Mouse (Mus musculus) effector memory CD4-positive, alpha-beta T cell, adult 7 months (primary cell): ENCODE data around the gene Sdf4. TPM values are rescaled to one million over a fixed set of nuclear protein-coding genes. Genes with fewer than 3 reads are reported as not detected.

Experiments used
- polyA plus RNA-seq: library from polyadenylated mRNA; unstranded; fragments of 100-300 nt; shearing (Covaris generic); gene quantifications from one replicate; pipeline ENCODE4 v1.2.1, GENCODE M21; 2017

The Sdf4 gene
- polyA plus RNA-seq, result 494 TPM

GRCm38 (mm10) chr4:155992241-155992905 is at the start of gene Sdf4, which contains the start of gene B3galt6:
Gene Sdf4 (plus strand): TSS chr4:155992872.
Gene B3galt6 (minus strand): TSS chr4:155992649.

GRCm38 (mm10) chr4:155943534-155944249 is 49.0 kb upstream of the Sdf4 start, which contains the start of gene Ube2j2:
Gene Ube2j2 (plus strand): TSS chr4:155943831.

GRCm38 (mm10) chr4:155962167-155962971 is 30.3 kb upstream of the Sdf4 start, which contains the start of gene C1qtnf12:
Gene C1qtnf12 (plus strand): TSS chr4:155962318.

GRCm38 (mm10) chr4:156013637-156014036 is 21.0 kb downstream of the Sdf4 start, which contains the start of gene Tnfrsf4:
Gene Tnfrsf4 (plus strand): TSS chr4:156013843.

GRCm38 (mm10) chr4:156026013-156026412 is 33.3 kb downstream of the Sdf4 start, which contains the start of gene Tnfrsf18:
Gene Tnfrsf18 (plus strand): TSS chr4:156026164.

GRCm38 (mm10) chr4:156059261-156059660 is 66.6 kb downstream of the Sdf4 start, which contains the start of gene Ttll10:
Gene Ttll10 (minus strand): TSS chr4:156059414.

Other genes with a start within 250 kb of the Sdf4 start
- gene Atad3a, start 231.8 kb upstream of the Sdf4 start, polyA plus RNA-seq, result 65.7 TPM
- gene Vwa1, start 218.2 kb upstream of the Sdf4 start, polyA plus RNA-seq, result not detected
- not detected for gene Tmem88b, start 207.0 kb upstream of the Sdf4 start, polyA plus RNA-seq
- gene Ankrd65, start 202.4 kb upstream of the Sdf4 start, polyA plus RNA-seq, result not detected
- 72.5 TPM for gene Mrpl20, start 190.0 kb upstream of the Sdf4 start, polyA plus RNA-seq
- gene Ccnl2, start 180.4 kb upstream of the Sdf4 start, polyA plus RNA-seq, result 320 TPM
- 125 TPM for gene Aurkaip1, start 161.6 kb upstream of the Sdf4 start, polyA plus RNA-seq
- gene Mxra8, start 153.2 kb upstream of the Sdf4 start, polyA plus RNA-seq, result 4.6 TPM
- 85.5 TPM for gene Dvl1, start 145.5 kb upstream of the Sdf4 start, polyA plus RNA-seq
- 0.56 TPM for gene Tas1r3, start 129.5 kb upstream of the Sdf4 start, polyA plus RNA-seq
- 6.9 TPM for gene Cptp, start 123.4 kb upstream of the Sdf4 start, polyA plus RNA-seq
- 63.2 TPM for gene Ints11, start 123.3 kb upstream of the Sdf4 start, polyA plus RNA-seq
- gene Pusl1, start 101.1 kb upstream of the Sdf4 start, polyA plus RNA-seq, result 26.4 TPM
- gene Acap3, start 101.0 kb upstream of the Sdf4 start, polyA plus RNA-seq, result 38.1 TPM
- 179 TPM for gene Ube2j2, start 49.0 kb upstream of the Sdf4 start, polyA plus RNA-seq
- 3.1 TPM for gene C1qtnf12, start 30.6 kb upstream of the Sdf4 start, polyA plus RNA-seq
- 6.7 TPM for gene B3galt6, start 223 bp upstream of the Sdf4 start, polyA plus RNA-seq
- 649 TPM for gene Tnfrsf4, start 21.0 kb downstream of the Sdf4 start, polyA plus RNA-seq
- 569 TPM for gene Tnfrsf18, start 33.3 kb downstream of the Sdf4 start, polyA plus RNA-seq
- gene Ttll10, start 66.5 kb downstream of the Sdf4 start, polyA plus RNA-seq, result not detected
- gene 9430015G10Rik, start 117.1 kb downstream of the Sdf4 start, polyA plus RNA-seq, result 24.1 TPM
- not detected for gene Rnf223, start 137.6 kb downstream of the Sdf4 start, polyA plus RNA-seq
- gene Agrn, start 204.6 kb downstream of the Sdf4 start, polyA plus RNA-seq, result 2.7 TPM
- 118 TPM for gene Isg15, start 207.9 kb downstream of the Sdf4 start, polyA plus RNA-seq
- gene AW011738, start 210.4 kb downstream of the Sdf4 start, polyA plus RNA-seq, result 66.7 TPM
- 0.69 TPM for gene Perm1, start 223.0 kb downstream of the Sdf4 start, polyA plus RNA-seq
- gene Plekhn1, start 242.0 kb downstream of the Sdf4 start, polyA plus RNA-seq, result 23.6 TPM
- gene Noc2l, start 243.1 kb downstream of the Sdf4 start, polyA plus RNA-seq, result 163 TPM